Mouse (Mus musculus) heart, embryonic 13.5 days (tissue): ENCODE results near the gene Oard1. TPM values are rescaled to one million over a fixed set of nuclear protein-coding genes. Genes with fewer than 3 reads are reported as not detected.

Source experiments
- ATAC-seq: fragments of 200-750 bp; cut with Nextera tagmentation; 2 replicates; pipeline ENCODE4 v1.8.0; 2017; ENCODE audit warnings: moderate TSS enrichment; ENCODE audit not compliant: insufficient number of reproducible peaks, low FRiP score, low TSS enrichment; ENCODE audit errors: extremely low read depth
- H3K27ac ChIP-seq: fragments of 300-500 bp; sonication (generic); replicated peaks from 2 replicates; pipeline ENCODE4 v1.5.1; 2015; ENCODE audit warnings: moderate library complexity, mild to moderate bottlenecking, inconsistent platforms
- H3K27me3 ChIP-seq: fragments of 300-500 bp; sonication (generic); replicated peaks from 2 replicates; pipeline ENCODE4 v1.6.1; 2015; ENCODE audit warnings: mild to moderate bottlenecking, inconsistent platforms
- H3K36me3 ChIP-seq: fragments of 300-500 bp; sonication (generic); 2 replicates; pipeline ENCODE4 v1.6.1; 2015; ENCODE audit warnings: mild to moderate bottlenecking, inconsistent platforms
- H3K4me1 ChIP-seq: fragments of 300-500 bp; sonication (generic); 2 replicates; pipeline ENCODE4 v1.6.1; 2015; ENCODE audit warnings: inconsistent platforms
- H3K4me2 ChIP-seq: fragments of 300-500 bp; sonication (generic); 2 replicates; pipeline ENCODE4 v1.6.1; 2015; ENCODE audit warnings: inconsistent platforms, mild to moderate bottlenecking, moderate library complexity
- H3K4me3 ChIP-seq: fragments of 300-500 bp; sonication (generic); 2 replicates; pipeline ENCODE4 v1.5.1; 2015; ENCODE audit warnings: moderate library complexity, mild to moderate bottlenecking, inconsistent platforms
- H3K9ac ChIP-seq: fragments of 300-500 bp; sonication (generic); 2 replicates; pipeline ENCODE4 v1.6.1; 2015; ENCODE audit warnings: inconsistent platforms, mild to moderate bottlenecking, moderate library complexity
- H3K9me3 ChIP-seq: fragments of 300-500 bp; sonication (generic); 2 replicates; pipeline ENCODE4 v1.6.1; 2016; ENCODE audit warnings: inconsistent platforms
- WGBS: fragments of 180-500 bp; shearing (Covaris S2); methylation state at CpG from one replicate; pipeline ENCODE4 v1.1.7; 2015; ENCODE audit warnings: mixed read lengths; 5-methylcytosine and 5-hydroxymethylcytosine counted together
- polyA plus RNA-seq: library from polyadenylated mRNA; unstranded; fragments of >200 nt; fragmentation: Nextera tagmentation; extraction: Ambion mirVana; gene quantifications from 2 replicates; pipeline ENCODE4 v1.2.1, GENCODE M21; 2015

The Oard1 gene
- polyA plus RNA-seq, 1 experiment from 2014 or later, result 44.3 TPM

GRCm38 (mm10) chr17:48426991-48427750 lies 17.4 kb downstream of the Oard1 start:
- WGBS, result 34% methylated on average over 13 of the region's 13 CpGs
- H3K27me3 ChIP-seq, result no peaks in the 10 kb centered on the region
- H3K9ac ChIP-seq, result peak overlapping the region; percentile 41
- H3K4me2 ChIP-seq, result peak overlapping the region; percentile 76
- peak overlapping the region; percentile 16; the same call in 1 of the 2 replicates for H3K4me3 ChIP-seq
- H3K27ac ChIP-seq, result peak overlapping the region; percentile 66
- H3K36me3 ChIP-seq, result peaks cover 36% of the 10 kb centered on the region
- no peak for ATAC-seq
- peaks cover 89% of the 10 kb centered on the region for H3K4me1 ChIP-seq
- no peaks in the 10 kb centered on the region for H3K9me3 ChIP-seq

GRCm38 (mm10) chr17:48427852-48428530 lies 18.2 kb downstream of the Oard1 start:
- no peak for ATAC-seq
- peaks cover 95% of the 10 kb centered on the region for H3K4me1 ChIP-seq

GRCm38 (mm10) chr17:48430394-48430793 lies 20.6 kb downstream of the Oard1 start:
- ATAC-seq, result peak; percentile 28; the same call in 1 of the 2 replicates
- Histone ChIP-seq H3K4me1 (peaks cover 95% of the 10 kb centered on the region), H3K4me2 (peak overlapping the region; percentile 76), H3K27me3 (no peaks in the 10 kb centered on the region), H3K36me3 (peaks cover 8% of the 10 kb centered on the region), H3K4me3 (peak overlapping the region; percentile 65), H3K27ac (peak overlapping the region; percentile 98), H3K9me3 (no peaks in the 10 kb centered on the region), H3K9ac (peak overlapping the region; percentile 89)
- WGBS, result 5% methylated on average over 5 of the region's 5 CpGs

More at GRCm38 (mm10) chr17:48427852-48428530, 18.2 kb downstream of the Oard1 start:
- Histone ChIP-seq H3K27me3 (no peaks in the 10 kb centered on the region), H3K36me3 (peaks cover 28% of the 10 kb centered on the region), H3K9ac (peak overlapping the region; percentile 89), H3K4me2 (peak overlapping the region; percentile 76), H3K9me3 (no peaks in the 10 kb centered on the region), H3K27ac (peak overlapping the region; percentile 66), H3K4me3 (peak overlapping the region; percentile 65)
- 58% methylated on average over 11 of the region's 11 CpGs for WGBS

GRCm38 (mm10) chr17:48431054-48431453 lies 21.2 kb downstream of the Oard1 start:
- Histone ChIP-seq H3K36me3 (peaks cover 8% of the 10 kb centered on the region), H3K4me2 (peak overlapping the region; percentile 76)
- no peak for ATAC-seq

GRCm38 (mm10) chr17:48432158-48432980 lies 22.6 kb downstream of the Oard1 start, which contains the start of gene Apobec2:
Gene Apobec2, minus strand, starts transcription at chr17:48432930.
- WGBS, result 17% methylated on average over 16 of the region's 16 CpGs
- Histone ChIP-seq H3K4me2 (peak within 1 kb of the TSS; percentile 76), H3K9me3 (no peaks in the 10 kb centered on the region), H3K36me3 (peaks cover 6% of the 10 kb centered on the region), H3K4me3 (peak within 1 kb of the TSS; percentile 65), H3K9ac (peak within 1 kb of the TSS; percentile 89), H3K4me1 (peaks cover 96% of the 10 kb centered on the region), H3K27ac (peak within 1 kb of the TSS; percentile 98), H3K27me3 (no peaks in the 10 kb centered on the region)
- ATAC-seq, result peak; percentile 35

More at GRCm38 (mm10) chr17:48431054-48431453, 21.2 kb downstream of the Oard1 start:
- peak overlapping the region; percentile 98 for H3K27ac ChIP-seq
- H3K9ac ChIP-seq, result peak overlapping the region; percentile 89
- no peaks in the 10 kb centered on the region for H3K9me3 ChIP-seq
- peaks cover 95% of the 10 kb centered on the region for H3K4me1 ChIP-seq
- H3K27me3 ChIP-seq, result no peaks in the 10 kb centered on the region
- H3K4me3 ChIP-seq, result peak overlapping the region; percentile 65
- 39% methylated on average over 5 of the region's 5 CpGs for WGBS

- peak overlapping the region; percentile 76 for H3K4me2 ChIP-seq
- H3K4me1 ChIP-seq, result peaks cover 96% of the 10 kb centered on the region
- no peak overlapping the region for H3K4me3 ChIP-seq
- H3K27ac ChIP-seq, result peak overlapping the region; percentile 98
- H3K36me3 ChIP-seq, result peaks cover 3% of the 10 kb centered on the region; the same call in 1 of the 2 replicates
- no peak for ATAC-seq
- no peaks in the 10 kb centered on the region for H3K9me3 ChIP-seq
- 64% methylated on average over 20 of the region's 20 CpGs for WGBS
- H3K27me3 ChIP-seq, result no peaks in the 10 kb centered on the region
- peak overlapping the region; percentile 89 for H3K9ac ChIP-seq
These were observed 23.3 kb downstream of the Oard1 start for GRCm38 (mm10) chr17:48433006-48433655.

GRCm38 (mm10) chr17:48433689-48434330 lies 24.0 kb downstream of the Oard1 start:
- Histone ChIP-seq H3K4me1 (peaks cover 90% of the 10 kb centered on the region), H3K4me2 (no peak overlapping the region), H3K27me3 (no peaks in the 10 kb centered on the region), H3K9ac (no peak overlapping the region), H3K4me3 (no peak overlapping the region), H3K9me3 (no peaks in the 10 kb centered on the region), H3K27ac (peak overlapping the region; percentile 98), H3K36me3 (peaks cover 3% of the 10 kb centered on the region; the same call in 1 of the 2 replicates)
- no peak for ATAC-seq
- WGBS, result 49% methylated on average over 6 of the region's 6 CpGs

GRCm38 (mm10) chr17:48434479-48434878 lies 24.7 kb downstream of the Oard1 start:
- Histone ChIP-seq H3K9ac (no peak overlapping the region), H3K9me3 (no peaks in the 10 kb centered on the region), H3K27ac (peak overlapping the region; percentile 28; the same call in 1 of the 2 replicates), H3K27me3 (no peaks in the 10 kb centered on the region), H3K36me3 (peaks cover 3% of the 10 kb centered on the region; the same call in 1 of the 2 replicates), H3K4me2 (no peak overlapping the region), H3K4me3 (no peak overlapping the region), H3K4me1 (peaks cover 84% of the 10 kb centered on the region)
- ATAC-seq, result no peak
- 73% methylated on average over 5 of the region's 5 CpGs for WGBS

GRCm38 (mm10) chr17:48436487-48436886 lies 26.7 kb downstream of the Oard1 start:
- H3K9ac ChIP-seq, result peak overlapping the region; percentile 53
- 22% methylated on average over 1 of the region's 1 CpGs for WGBS

GRCm38 (mm10) chr17:48437421-48437911 lies 27.7 kb downstream of the Oard1 start:
- Histone ChIP-seq H3K36me3 (no peaks in the 10 kb centered on the region), H3K4me2 (peak overlapping the region; percentile 29)

More at GRCm38 (mm10) chr17:48436487-48436886, 26.7 kb downstream of the Oard1 start:
- Histone ChIP-seq H3K27me3 (no peaks in the 10 kb centered on the region), H3K27ac (peak overlapping the region; percentile 96), H3K4me3 (no peak overlapping the region), H3K4me1 (peaks cover 67% of the 10 kb centered on the region), H3K4me2 (peak overlapping the region; percentile 29), H3K9me3 (0 out of 2 replicates have a peak, but pooled peaks cover 2% of the 10 kb centered on the region), H3K36me3 (no peaks in the 10 kb centered on the region)
- 0 out of 2 replicates have a peak, but pooled peaks have one; percentile 10 for ATAC-seq

More at GRCm38 (mm10) chr17:48437421-48437911, 27.7 kb downstream of the Oard1 start:
- no peak for ATAC-seq
- H3K4me3 ChIP-seq, result no peak overlapping the region
- H3K4me1 ChIP-seq, result peaks cover 58% of the 10 kb centered on the region
- no peaks in the 10 kb centered on the region for H3K27me3 ChIP-seq
- peak overlapping the region; percentile 96 for H3K27ac ChIP-seq
- peak overlapping the region; percentile 53 for H3K9ac ChIP-seq
- 0 out of 2 replicates have a peak, but pooled peaks cover 2% of the 10 kb centered on the region for H3K9me3 ChIP-seq
- WGBS, result 15% methylated on average over 7 of the region's 7 CpGs
